Mouse (Mus musculus) cerebellum, adult (tissue): ENCODE data around the gene Olfr826.
"Not testable (repeated sequence)": the region's sequence is repeated elsewhere in the genome, so short reads cannot be mapped to it uniquely, and the experiment has no call there.

Experiments used
- ATAC-seq: cut with Nextera tagmentation; 2 replicates; pipeline ENCODE4 v1.9.2; 2017; ENCODE audit warnings: mild to moderate bottlenecking, moderate library complexity, mixed read lengths; ENCODE audit not compliant: insufficient number of reproducible peaks, low FRiP score, low TSS enrichment

The Olfr826 gene

DNA sequence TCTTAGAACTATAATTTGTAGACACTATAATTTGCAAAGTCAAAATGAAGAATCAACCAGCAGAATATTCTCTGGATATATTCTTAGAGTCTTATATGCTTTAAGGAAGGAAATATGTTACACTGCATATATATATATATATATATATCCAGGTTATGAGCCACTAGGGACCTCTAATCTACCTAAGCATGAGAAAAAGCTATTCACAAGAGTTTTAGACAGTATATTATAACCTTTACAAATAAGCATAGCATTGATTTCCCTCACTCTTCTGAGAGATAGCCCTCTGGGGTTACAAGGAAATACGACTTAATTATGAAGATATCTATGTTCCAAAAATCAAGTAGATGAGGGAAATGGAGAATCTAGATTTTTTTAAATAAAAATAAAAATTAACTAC lies at the start of gene Olfr826:
Gene Olfr826, minus strand, starts transcription at position 101 of the 400 bp plus-strand sequence.
- no peak for ATAC-seq

DNA sequence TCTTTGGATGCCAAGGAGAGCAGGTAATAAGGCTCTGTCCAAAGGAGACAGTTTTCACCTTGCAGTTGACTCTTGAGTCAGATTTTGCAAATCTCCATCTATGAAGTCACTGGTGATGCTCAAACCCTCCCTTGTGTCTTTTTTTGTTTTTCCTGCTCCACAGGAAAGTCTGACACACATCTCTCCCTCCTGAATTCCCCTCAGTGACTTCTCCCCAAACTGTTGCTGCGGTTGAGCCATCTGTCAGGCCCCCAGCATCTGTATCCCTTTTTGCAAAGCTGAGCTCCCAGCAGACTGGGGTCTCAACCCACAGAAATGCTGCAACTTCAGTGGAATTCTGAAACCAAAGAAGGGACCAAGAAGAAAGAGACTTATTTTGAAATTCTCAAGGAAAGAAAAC lies 48.1 kb upstream of the Olfr826 start:
- no peak for ATAC-seq

DNA sequence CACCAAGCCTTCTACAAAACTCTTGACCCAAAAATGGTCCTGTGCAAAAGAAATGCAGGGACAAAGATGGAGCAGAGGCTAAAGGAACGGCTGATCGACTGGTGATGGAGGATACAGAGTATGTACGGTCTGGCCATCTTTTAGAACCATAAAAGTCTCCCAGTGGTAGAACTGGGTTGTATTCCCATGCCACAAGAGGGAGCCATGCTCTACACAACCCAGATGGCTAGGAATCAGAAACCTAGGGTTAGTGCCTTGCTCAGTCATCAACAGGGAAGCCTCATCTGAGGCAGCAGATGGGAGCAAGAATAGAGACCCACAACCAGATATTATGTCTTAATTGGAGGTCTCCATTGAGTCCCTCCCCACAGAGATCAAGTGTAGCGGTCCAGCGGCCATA lies 45.6 kb upstream of the Olfr826 start:
- ATAC-seq: no peak

DNA sequence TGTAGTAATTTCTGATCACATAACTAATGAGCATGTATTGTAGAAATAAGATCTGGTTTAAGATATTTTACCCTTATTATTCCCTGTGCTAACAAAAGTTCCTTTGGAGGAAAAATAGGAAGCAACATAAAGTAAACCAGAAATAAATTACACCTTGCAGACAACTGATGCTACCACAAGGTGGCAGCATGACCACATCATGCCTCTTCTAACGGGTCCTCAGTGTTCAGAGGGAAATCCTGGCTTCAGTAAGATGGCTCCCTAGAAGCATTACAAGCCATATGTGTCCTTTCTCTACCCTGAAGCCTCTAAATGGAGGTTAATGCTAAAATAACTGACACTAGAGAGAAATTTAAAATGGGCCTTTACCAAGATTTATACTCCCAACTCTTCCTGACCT lies 44.3 kb upstream of the Olfr826 start:
- ATAC-seq: peak; percentile 85

DNA sequence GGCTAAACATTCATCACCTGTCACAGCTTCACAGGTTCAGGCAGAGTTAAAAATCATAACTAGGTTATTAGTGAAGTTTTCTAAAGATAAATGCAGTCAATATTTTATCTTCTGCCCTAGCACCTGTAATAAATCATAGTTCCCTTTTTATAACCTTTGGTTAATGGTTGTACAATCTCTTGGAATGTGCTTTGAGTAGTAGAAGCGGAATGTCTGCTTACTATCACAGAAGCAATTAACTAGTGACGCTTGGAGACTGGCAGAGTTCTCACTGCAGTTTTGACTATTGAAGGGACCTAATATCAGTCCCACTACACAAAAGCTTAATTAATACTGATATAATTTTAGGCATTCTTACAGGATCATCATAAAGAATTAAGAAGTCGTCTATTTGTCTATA lies 41.0 kb upstream of the Olfr826 start:
- no peak for ATAC-seq

DNA sequence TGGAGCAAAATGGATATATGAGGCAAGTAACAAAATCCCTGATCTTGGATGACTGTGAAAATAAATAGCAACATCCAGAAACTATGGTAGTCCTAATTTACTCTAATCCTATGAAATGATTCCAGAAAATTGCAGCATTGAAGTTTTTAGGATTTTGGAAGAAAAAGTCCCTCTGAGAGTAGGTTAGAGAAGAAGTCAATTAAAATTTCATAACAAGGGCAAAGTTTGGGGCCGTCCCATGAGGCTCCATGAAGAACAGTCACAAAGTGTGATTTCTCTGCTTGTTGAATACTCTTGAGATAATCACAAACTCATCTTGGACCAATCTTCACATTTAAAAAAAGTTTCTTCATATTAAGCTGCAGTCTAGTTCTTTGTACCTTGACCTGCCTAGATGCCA lies 30.3 kb upstream of the Olfr826 start, which contains the start of gene Olfr827:
Gene Olfr827, minus strand, starts transcription at position 101 of the 400 bp plus-strand sequence.
- ATAC-seq: no peak

DNA sequence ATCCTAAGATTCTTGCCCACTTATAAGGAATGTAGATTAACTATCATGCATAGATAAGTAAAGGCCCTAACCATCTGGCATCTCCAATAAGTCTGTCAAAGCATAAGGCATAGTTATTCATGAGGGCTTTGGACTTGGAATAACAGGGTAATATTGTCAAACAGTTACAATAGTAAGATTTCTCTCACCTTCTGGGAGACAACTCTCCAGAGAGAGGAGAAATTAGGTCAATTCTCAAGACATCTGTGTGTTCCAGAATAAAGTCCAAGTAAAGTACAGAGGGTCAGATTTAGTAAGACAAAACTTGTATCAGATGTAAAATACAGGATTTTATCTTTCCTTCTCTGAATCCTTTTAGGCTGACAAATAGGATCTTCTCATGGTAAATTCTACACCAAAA lies 17.3 kb downstream of the Olfr826 start, which contains the start of gene Olfr825:
Gene Olfr825, minus strand, starts transcription at position 101 of the 400 bp plus-strand sequence.
- ATAC-seq: no peak

DNA sequence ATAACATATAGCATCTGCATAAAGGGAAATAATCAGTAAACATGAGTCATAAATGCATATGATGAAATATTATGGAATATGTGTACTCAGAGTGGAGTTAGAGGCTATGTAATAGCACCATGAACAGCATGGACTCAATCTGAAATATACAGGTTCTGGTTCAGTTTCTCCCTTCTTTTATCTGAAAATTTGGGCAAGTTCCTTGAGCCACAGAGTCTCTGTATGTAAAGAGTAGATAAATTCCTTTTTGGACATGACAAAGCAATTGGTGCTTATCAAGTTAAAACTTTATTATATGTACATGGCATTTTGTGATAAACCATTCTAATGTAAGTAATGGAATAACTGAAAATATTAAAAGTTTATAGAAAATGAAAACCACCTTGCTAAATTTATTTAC lies 18.8 kb downstream of the Olfr826 start:
- no peak for ATAC-seq

DNA sequence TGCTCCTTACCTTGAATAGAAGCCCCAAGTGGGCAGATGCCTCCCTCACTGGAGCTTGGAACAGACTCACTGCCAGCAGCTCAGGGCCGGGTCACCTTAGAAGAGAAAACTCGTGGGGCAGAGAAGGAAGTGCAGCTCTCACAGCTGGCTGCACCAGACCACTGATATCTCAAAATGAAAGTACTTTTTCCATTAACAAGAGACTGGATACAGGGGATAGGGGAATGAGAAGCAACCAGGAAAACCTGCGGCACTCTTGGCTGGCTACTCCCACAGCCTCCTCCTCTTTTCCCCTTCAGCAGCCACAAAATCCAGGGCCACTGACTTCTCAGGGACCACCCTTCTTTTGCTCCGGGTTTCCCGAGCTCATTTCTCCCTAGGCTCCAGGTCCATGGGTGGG lies 39.9 kb downstream of the Olfr826 start:
- ATAC-seq: no peak

DNA sequence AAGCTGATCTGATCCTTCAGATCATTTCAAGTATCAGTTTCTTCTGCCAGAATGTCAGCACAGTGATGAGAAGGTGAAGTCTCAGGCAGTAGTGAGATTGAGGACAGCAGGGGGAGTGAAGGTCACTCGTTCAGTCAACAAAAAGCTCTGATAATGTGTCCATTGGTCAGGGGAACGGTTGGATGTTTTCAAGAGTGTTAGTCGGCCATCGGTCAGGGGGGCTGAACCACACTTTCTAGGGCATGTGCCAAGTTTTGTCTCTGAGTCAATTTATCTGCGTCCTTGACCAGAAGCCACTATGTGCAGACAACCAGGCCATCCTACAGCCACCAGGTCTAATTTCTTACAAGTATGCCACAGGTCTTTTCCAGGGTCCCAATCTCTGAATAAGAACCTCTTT lies 41.5 kb downstream of the Olfr826 start:
- not testable (repeated sequence) for ATAC-seq

DNA sequence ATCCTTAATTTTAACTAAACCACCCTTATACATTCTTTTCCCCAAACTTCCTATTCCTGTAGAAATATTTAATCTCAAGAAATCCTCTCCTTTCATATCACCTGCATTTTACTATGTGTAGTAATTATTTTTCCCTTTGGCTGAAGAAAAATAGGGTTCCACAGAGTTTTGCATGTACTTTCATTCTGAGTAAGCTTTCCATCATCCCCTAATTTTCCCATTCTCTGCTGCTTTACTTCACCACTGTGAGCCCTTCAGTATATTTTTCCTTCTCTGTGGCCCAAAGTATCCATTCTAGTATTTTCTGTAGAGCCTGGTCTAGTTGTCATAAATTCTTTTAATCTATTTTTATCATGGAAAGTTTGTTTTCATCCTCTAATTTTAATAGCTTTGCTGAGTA lies 49.2 kb downstream of the Olfr826 start:
- ATAC-seq: no peak

DNA sequence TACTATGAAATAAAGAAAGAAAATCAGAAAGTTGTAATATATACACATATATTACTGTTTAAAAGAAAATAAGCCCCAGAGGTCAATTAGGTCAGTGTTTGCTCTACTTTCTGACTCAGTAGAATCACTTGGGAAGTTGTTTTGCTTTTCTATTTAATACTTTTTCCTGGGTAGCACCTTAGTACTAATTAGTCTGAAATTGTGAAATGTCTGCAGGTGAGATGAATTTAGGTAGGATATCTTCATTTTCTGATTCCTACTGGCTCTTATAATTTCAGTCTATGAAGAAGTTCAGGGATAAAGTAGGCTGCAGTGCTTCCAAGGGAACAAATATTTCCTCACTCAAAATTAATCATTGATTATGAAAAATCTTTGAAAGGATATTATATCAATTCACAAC lies 54.1 kb downstream of the Olfr826 start, which contains the start of gene Olfr824:
Gene Olfr824, minus strand, starts transcription at position 101 of the 400 bp plus-strand sequence.
- ATAC-seq: not testable (repeated sequence)
